ENCODE assay signal across 7 mouse cellular contexts in genomic region chr12:82044078-82044477, GRCm38 (mm10).
DNase-seq lines count a peak whose midpoint lies in the region; ATAC-seq and TF ChIP-seq lines count a peak whose summit lies in the region.
"Not testable (repeated sequence)": the region's sequence is repeated elsewhere in the genome, so short reads cannot be mapped to it uniquely, and the experiment has no call there.

No protein-coding gene starts in this region.

- not testable (repeated sequence) for H3K9me3 ChIP-seq in embryonic facial prominence, embryonic 13.5 days; heart, embryonic 11.5 days (replicated peaks; ENCODE audit: control insufficient read depth, low read length); heart, embryonic 14.5 days (ENCODE audit: control insufficient read depth, low read length); heart, postnatal 0 days (replicated peaks; ENCODE audit: control insufficient read depth, low read length); hindbrain, embryonic 16.5 days (ENCODE audit: control insufficient read depth, low read length); limb, embryonic 15.5 days

- H3K4me2 ChIP-seq in embryonic facial prominence, embryonic 13.5 days; heart, embryonic 11.5 days; heart, embryonic 14.5 days (ENCODE audit: low read length); heart, postnatal 0 days (ENCODE audit: low read depth, low read length); hindbrain, embryonic 16.5 days (ENCODE audit: low read length); limb, embryonic 15.5 days: not testable (repeated sequence)

- H3K4me3 ChIP-seq in embryonic facial prominence, embryonic 13.5 days; heart, embryonic 11.5 days (ENCODE audit: low read depth, low read length); heart, embryonic 14.5 days (ENCODE audit: control insufficient read depth in 1 of 2, insufficient read depth in 1 of 2, low read depth in 1 of 2, low read length in 2 of 2); heart, postnatal 0 days (ENCODE audit: low read depth, low read length); hindbrain, embryonic 16.5 days (ENCODE audit: low read length); limb, embryonic 15.5 days: not testable (repeated sequence)

- H3K27me3 ChIP-seq in embryonic facial prominence, embryonic 13.5 days; heart, embryonic 11.5 days (ENCODE audit: control insufficient read depth, insufficient read depth, low read length); heart, embryonic 14.5 days (ENCODE audit: control insufficient read depth, insufficient read depth, low read length); heart, postnatal 0 days (ENCODE audit: control insufficient read depth, insufficient read depth, low read length); hindbrain, embryonic 16.5 days (replicated peaks; ENCODE audit: control insufficient read depth, insufficient read depth, low read length); limb, embryonic 15.5 days: not testable (repeated sequence)

- not testable (repeated sequence) for H3K36me3 ChIP-seq in embryonic facial prominence, embryonic 13.5 days; heart, embryonic 11.5 days (ENCODE audit: control insufficient read depth, insufficient read depth, low read length); heart, embryonic 14.5 days (ENCODE audit: control insufficient read depth, insufficient read depth, low read length); heart, postnatal 0 days (replicated peaks; ENCODE audit: control insufficient read depth, insufficient read depth, low read length); hindbrain, embryonic 16.5 days (ENCODE audit: control insufficient read depth, insufficient read depth, low read length); limb, embryonic 15.5 days

- TF ChIP-seq CTCF in heart, postnatal 0 days (IDR thresholded peaks at IDR 0.05; ENCODE audit: low read depth) = not testable (repeated sequence)

- not testable (repeated sequence) for H3K4me1 ChIP-seq in embryonic facial prominence, embryonic 13.5 days; heart, embryonic 11.5 days (ENCODE audit: control insufficient read depth, insufficient read depth, low read length); heart, embryonic 14.5 days (ENCODE audit: control insufficient read depth in 2 of 2, insufficient read depth in 2 of 2, low read length in 2 of 2); heart, postnatal 0 days (ENCODE audit: control insufficient read depth, insufficient read depth); hindbrain, embryonic 16.5 days (ENCODE audit: control insufficient read depth, insufficient read depth, low read depth, low read length); limb, embryonic 15.5 days

- H3K9ac ChIP-seq in embryonic facial prominence, embryonic 13.5 days; heart, embryonic 11.5 days (ENCODE audit: low read depth, low read length); heart, embryonic 14.5 days (ENCODE audit: low read length); heart, postnatal 0 days (replicated peaks; ENCODE audit: low read depth, low read length); hindbrain, embryonic 16.5 days (ENCODE audit: low read depth, low read length); limb, embryonic 15.5 days: not testable (repeated sequence)

- DNase-seq in heart, postnatal 0 days (ENCODE audit: low spot score) = not testable (repeated sequence)

- peak; percentile 43; the same call in 1 of the 2 replicates for ATAC-seq in embryonic facial prominence, embryonic 13.5 days (ENCODE audit: insufficient number of reproducible peaks, insufficient read depth, low FRiP score, low TSS enrichment, low read depth)
- peak; percentile 55; the same call in 1 of the 2 replicates for ATAC-seq in heart, embryonic 11.5 days (replicated peaks; ENCODE audit: insufficient number of reproducible peaks, low FRiP score, low TSS enrichment)
- ATAC-seq in heart, embryonic 14.5 days (ENCODE audit: insufficient number of reproducible peaks, insufficient read depth, low FRiP score, low read depth) = peak; percentile 65
- 0 out of 2 replicates have a peak, but pooled peaks have one; percentile 18 for ATAC-seq in heart, postnatal 0 days (ENCODE audit: insufficient read depth, low read depth)
- peak; percentile 42; the same call in 1 of the 2 replicates for ATAC-seq in hindbrain, embryonic 16.5 days
- ATAC-seq in limb, embryonic 15.5 days (ENCODE audit: insufficient number of reproducible peaks, low FRiP score, low TSS enrichment, low read depth) = 0 out of 2 replicates have a peak, but pooled peaks have one; percentile 18
- ATAC-seq in megakaryocyte-erythroid progenitor cell, adult 5-6 weeks (replicated peaks; ENCODE audit: low FRiP score, low TSS enrichment, poor library complexity, severe bottlenecking) = 0 out of 2 replicates have a peak, but pooled peaks have one; percentile 30

- not testable (repeated sequence) for H3K27ac ChIP-seq in embryonic facial prominence, embryonic 13.5 days; heart, embryonic 11.5 days (ENCODE audit: low read depth, low read length); heart, embryonic 14.5 days (replicated peaks in 1 of 2; ENCODE audit: control insufficient read depth in 1 of 2, insufficient read depth in 1 of 2, low read depth in 2 of 2, low read length in 2 of 2); heart, postnatal 0 days (ENCODE audit: low read depth); hindbrain, embryonic 16.5 days (ENCODE audit: low read depth, low read length); limb, embryonic 15.5 days

- WGBS in embryonic facial prominence, embryonic 13.5 days = no CpG with 5 or more reads among the region's 4 CpGs
- WGBS in heart, embryonic 11.5 days (ENCODE audit: insufficient replicate concordance) = no CpG with 5 or more reads among the region's 4 CpGs
- WGBS in heart, embryonic 14.5 days = no CpG with 5 or more reads among the region's 4 CpGs
- WGBS in heart, postnatal 0 days = no CpG with 5 or more reads among the region's 4 CpGs
- WGBS in hindbrain, embryonic 16.5 days = no CpG with 5 or more reads among the region's 4 CpGs
- WGBS in limb, embryonic 15.5 days = no CpG with 5 or more reads among the region's 4 CpGs

- TF ChIP-seq EP300 in heart, postnatal 0 days (IDR thresholded peaks at IDR 0.05; ENCODE audit: low read depth) = not testable (repeated sequence)
